Mouse (Mus musculus): ENCODE measurements around the gene Myof. TPM values are rescaled to one million over a fixed set of nuclear protein-coding genes. Genes with fewer than 3 reads are reported as not detected.

Gene Myof
- polyA plus RNA-seq (2015; fragmentation: Nextera tagmentation; extraction: Ambion mirVana): 1.1 and 1.6 TPM in 2 replicates

- ATAC-seq (ENCODE audit: insufficient read depth): peak; percentile 37; the same call in 1 of the 2 replicates
Observed at GRCm38 (mm10) chr19:38043281-38043981, at the start of gene Myof. Gene Myof (minus strand): TSS chr19:38043577.

GRCm38 (mm10) chr19:38091512-38091985 is 48.2 kb upstream of the Myof start:
- H3K36me3 ChIP-seq (replicated peaks): no peaks in the 10 kb centered on the region
- WGBS (ENCODE audit: insufficient replicate concordance): 27% methylated on average over 4 of the region's 4 CpGs
- no peak overlapping the region for H3K9ac ChIP-seq
- H3K27ac ChIP-seq (replicated peaks): no peak overlapping the region
- no peak for ATAC-seq (ENCODE audit: insufficient read depth)
- H3K4me1 ChIP-seq (replicated peaks): no peaks in the 10 kb centered on the region; the same call in 1 of the 2 replicates
- H3K27me3 ChIP-seq: peaks cover 13% of the 10 kb centered on the region
- no peak overlapping the region for H3K4me3 ChIP-seq (replicated peaks)
- H3K4me2 ChIP-seq: no peak overlapping the region
- H3K9me3 ChIP-seq (replicated peaks): no peaks in the 10 kb centered on the region

More at GRCm38 (mm10) chr19:38043281-38043981, at the start of gene Myof:
- Histone ChIP-seq H3K27ac (replicated peaks) (no peak within 1 kb of the TSS), H3K9ac (no peak within 1 kb of the TSS), H3K4me1 (replicated peaks) (no peaks in the 10 kb centered on the region; the same call in 1 of the 2 replicates), H3K4me2 (peak within 1 kb of the TSS; percentile 61), H3K4me3 (replicated peaks) (peak within 1 kb of the TSS; percentile 49), H3K9me3 (replicated peaks) (no peaks in the 10 kb centered on the region), H3K27me3 (peaks cover 47% of the 10 kb centered on the region), H3K36me3 (replicated peaks) (no peaks in the 10 kb centered on the region)
- under 1% methylated on average over 28 of the region's 28 CpGs for WGBS (ENCODE audit: insufficient replicate concordance)

- H3K9ac ChIP-seq: no peak overlapping the region
- no peaks in the 10 kb centered on the region for H3K9me3 ChIP-seq (replicated peaks)
- no peaks in the 10 kb centered on the region; the same call in 1 of the 2 replicates for H3K4me1 ChIP-seq (replicated peaks)
- H3K27me3 ChIP-seq: no peaks in the 10 kb centered on the region
- no peak for ATAC-seq (ENCODE audit: insufficient read depth)
- WGBS (ENCODE audit: insufficient replicate concordance): 55% methylated on average over 8 of the region's 8 CpGs
- H3K4me3 ChIP-seq (replicated peaks): no peak overlapping the region
- H3K4me2 ChIP-seq: no peak overlapping the region
- H3K27ac ChIP-seq (replicated peaks): no peak overlapping the region
- no peaks in the 10 kb centered on the region for H3K36me3 ChIP-seq (replicated peaks)
Observed at GRCm38 (mm10) chr19:38089358-38089757, 46.0 kb upstream of the Myof start.

DNA sequence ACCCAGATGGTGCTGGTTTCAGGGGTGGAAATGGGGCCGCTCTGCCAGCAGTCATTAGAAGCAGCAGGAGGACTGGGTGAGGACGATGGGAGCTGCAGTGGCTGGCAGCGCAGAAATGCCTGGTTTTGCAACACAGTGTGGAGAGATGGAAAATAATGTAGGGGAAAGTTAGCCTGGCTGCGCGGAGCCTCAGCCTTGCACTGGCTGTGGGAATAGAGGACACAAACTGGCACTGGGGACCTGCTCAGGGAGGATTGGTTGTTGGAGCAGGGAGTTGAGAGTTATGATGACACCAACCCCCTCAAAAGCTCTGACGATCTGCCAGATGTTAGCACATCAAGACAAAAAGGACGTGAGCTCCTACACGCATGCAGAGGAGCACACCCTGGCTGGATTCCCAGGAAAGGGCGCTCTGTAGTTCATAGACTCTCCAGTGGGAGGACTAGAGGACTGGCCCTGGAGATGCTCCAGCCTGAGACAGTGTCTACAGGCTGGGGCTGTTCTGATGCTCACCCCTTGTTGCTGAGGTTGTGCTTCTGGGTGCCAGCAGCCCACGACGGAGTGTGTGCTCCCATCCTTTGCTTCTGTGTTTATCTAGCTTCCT is 43.7 kb upstream of the Myof start:
- H3K36me3 ChIP-seq (replicated peaks): no peaks in the 10 kb centered on the region
- H3K4me3 ChIP-seq (replicated peaks): no peak overlapping the region
- WGBS (ENCODE audit: insufficient replicate concordance): 40% methylated on average over 11 of the region's 11 CpGs
- no peaks in the 10 kb centered on the region; the same call in 1 of the 2 replicates for H3K4me1 ChIP-seq (replicated peaks)
- no peaks in the 10 kb centered on the region for H3K9me3 ChIP-seq (replicated peaks)
- no peak overlapping the region for H3K27ac ChIP-seq (replicated peaks)
- H3K4me2 ChIP-seq: no peak overlapping the region
- peak; percentile 56 for ATAC-seq (ENCODE audit: insufficient read depth)
- no peak overlapping the region for H3K9ac ChIP-seq
- no peaks in the 10 kb centered on the region for H3K27me3 ChIP-seq

DNA sequence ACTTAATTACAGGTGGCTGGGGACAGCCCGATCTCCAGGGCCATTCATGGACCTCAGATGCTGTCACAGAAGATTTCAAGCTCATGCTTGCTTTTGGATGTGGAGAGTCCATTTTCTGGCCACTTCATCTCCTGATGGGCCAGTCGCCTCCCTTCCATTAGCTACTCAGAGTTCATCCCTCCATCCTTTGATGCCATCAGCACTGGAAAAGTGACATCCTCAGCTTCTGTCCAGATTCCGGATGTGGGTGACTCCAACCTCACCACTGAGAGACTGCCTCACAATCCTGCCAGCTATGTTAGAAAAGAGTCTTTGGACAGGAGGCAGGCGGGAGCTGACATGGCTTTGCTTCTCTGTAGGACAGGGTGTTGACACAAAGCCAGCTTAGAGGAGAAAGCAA is 42.5 kb upstream of the Myof start:
- no peak for ATAC-seq (ENCODE audit: insufficient read depth)
- no peak overlapping the region for H3K27ac ChIP-seq (replicated peaks)
- H3K4me2 ChIP-seq: no peak overlapping the region
- H3K36me3 ChIP-seq (replicated peaks): no peaks in the 10 kb centered on the region
- no peaks in the 10 kb centered on the region for H3K9me3 ChIP-seq (replicated peaks)
- WGBS (ENCODE audit: insufficient replicate concordance): 57% methylated on average over 4 of the region's 4 CpGs
- H3K4me3 ChIP-seq (replicated peaks): no peak overlapping the region
- H3K9ac ChIP-seq: no peak overlapping the region
- no peaks in the 10 kb centered on the region; the same call in 1 of the 2 replicates for H3K4me1 ChIP-seq (replicated peaks)
- no peaks in the 10 kb centered on the region for H3K27me3 ChIP-seq

- H3K9me3 ChIP-seq (replicated peaks): no peaks in the 10 kb centered on the region
- H3K27ac ChIP-seq (replicated peaks): no peak overlapping the region
- H3K4me1 ChIP-seq (replicated peaks): no peaks in the 10 kb centered on the region; the same call in 1 of the 2 replicates
- no peak overlapping the region for H3K9ac ChIP-seq
- ATAC-seq (ENCODE audit: insufficient read depth): no peak
- H3K36me3 ChIP-seq (replicated peaks): no peaks in the 10 kb centered on the region
- no peak overlapping the region for H3K4me2 ChIP-seq
- 43% methylated on average over 5 of the region's 5 CpGs for WGBS (ENCODE audit: insufficient replicate concordance)
- no peaks in the 10 kb centered on the region for H3K27me3 ChIP-seq
- no peak overlapping the region for H3K4me3 ChIP-seq (replicated peaks)
Observed at GRCm38 (mm10) chr19:38082931-38083525, 39.7 kb upstream of the Myof start.

DNA sequence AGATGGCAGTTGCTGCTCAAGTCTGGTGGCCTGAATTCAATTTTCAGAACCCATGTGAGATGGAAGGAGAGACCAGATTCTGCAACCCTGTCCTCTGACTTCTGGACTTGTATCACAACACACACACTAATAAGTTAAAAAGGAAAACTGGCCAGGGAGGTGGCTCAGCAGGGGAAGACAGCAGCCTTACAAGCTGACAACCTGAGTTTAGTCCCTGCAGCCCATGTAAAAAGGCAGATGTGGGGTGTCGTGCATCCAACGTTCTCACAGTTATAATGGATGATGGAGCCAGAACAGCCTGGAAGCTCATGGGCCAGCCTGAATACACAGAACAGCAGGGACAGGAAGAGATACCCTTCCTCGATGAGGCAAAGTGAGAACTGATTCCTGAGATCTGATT is 38.0 kb upstream of the Myof start:
- Histone ChIP-seq H3K36me3 (replicated peaks) (no peaks in the 10 kb centered on the region), H3K27me3 (no peaks in the 10 kb centered on the region), H3K4me2 (no peak overlapping the region), H3K4me3 (replicated peaks) (no peak overlapping the region), H3K9me3 (replicated peaks) (no peaks in the 10 kb centered on the region), H3K27ac (replicated peaks) (no peak overlapping the region), H3K9ac (no peak overlapping the region), H3K4me1 (replicated peaks) (no peaks in the 10 kb centered on the region)
- WGBS (ENCODE audit: insufficient replicate concordance): 42% methylated on average over 3 of the region's 3 CpGs
- no peak for ATAC-seq (ENCODE audit: insufficient read depth)

GRCm38 (mm10) chr19:38077851-38078540 is 34.6 kb upstream of the Myof start:
- Histone ChIP-seq H3K27me3 (no peaks in the 10 kb centered on the region), H3K27ac (replicated peaks) (no peak overlapping the region), H3K36me3 (replicated peaks) (peaks cover 9% of the 10 kb centered on the region; the same call in 1 of the 2 replicates), H3K4me1 (replicated peaks) (no peaks in the 10 kb centered on the region), H3K9me3 (replicated peaks) (no peaks in the 10 kb centered on the region), H3K4me3 (replicated peaks) (no peak overlapping the region), H3K4me2 (no peak overlapping the region), H3K9ac (no peak overlapping the region)
- 52% methylated on average over 3 of the region's 3 CpGs for WGBS (ENCODE audit: insufficient replicate concordance)
- no peak for ATAC-seq (ENCODE audit: insufficient read depth)

DNA sequence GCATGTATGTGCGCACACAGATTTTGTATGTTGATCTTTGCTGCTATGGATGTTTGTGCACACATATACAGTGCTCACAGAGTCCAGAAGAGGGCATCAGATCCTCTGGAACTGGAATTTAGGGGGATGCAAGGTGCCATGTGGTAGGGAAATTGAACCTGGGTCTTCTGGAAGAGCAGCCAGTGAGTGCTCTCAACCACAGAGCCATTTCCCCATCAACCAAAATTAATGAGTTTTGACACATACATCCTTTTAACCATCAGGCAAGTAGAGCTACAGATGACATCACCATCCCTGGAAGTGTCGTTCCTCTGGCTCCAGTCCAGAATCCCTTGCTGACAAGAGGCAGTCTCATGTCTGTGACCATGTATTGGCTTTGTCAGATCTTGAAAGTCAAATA is 32.9 kb upstream of the Myof start:
- no peaks in the 10 kb centered on the region for H3K4me1 ChIP-seq (replicated peaks)
- WGBS (ENCODE audit: insufficient replicate concordance): 76% methylated on average over 2 of the region's 2 CpGs

DNA sequence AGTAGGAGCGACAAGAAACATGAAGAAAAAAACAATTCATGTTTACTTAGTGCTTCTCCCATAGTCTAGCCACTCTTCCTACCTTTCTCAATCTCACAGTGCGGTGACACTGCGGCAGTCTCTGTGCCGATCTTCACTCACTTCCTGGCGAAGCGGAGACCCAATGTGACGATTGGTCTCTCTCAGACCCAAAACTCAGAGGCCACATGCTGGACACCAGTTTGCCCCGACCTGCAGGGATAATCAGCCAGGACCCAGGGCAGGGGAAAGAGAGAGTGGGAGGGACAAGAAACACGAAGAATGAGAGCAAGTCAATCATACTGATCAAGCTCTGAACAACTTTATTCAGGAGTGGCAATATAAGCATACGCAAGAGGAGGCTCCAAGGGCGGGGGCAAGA is 31.7 kb upstream of the Myof start:
- Histone ChIP-seq H3K9me3 (replicated peaks) (no peaks in the 10 kb centered on the region), H3K4me1 (replicated peaks) (no peaks in the 10 kb centered on the region), H3K4me3 (replicated peaks) (no peak overlapping the region), H3K27me3 (no peaks in the 10 kb centered on the region), H3K4me2 (no peak overlapping the region), H3K36me3 (replicated peaks) (peaks cover 17% of the 10 kb centered on the region; the same call in 1 of the 2 replicates), H3K9ac (no peak overlapping the region), H3K27ac (replicated peaks) (no peak overlapping the region)
- no peak for ATAC-seq (ENCODE audit: insufficient read depth)
- 65% methylated on average over 11 of the region's 11 CpGs for WGBS (ENCODE audit: insufficient replicate concordance)

More for the DNA sequence above, 32.9 kb upstream of the Myof start:
- no peak for ATAC-seq (ENCODE audit: insufficient read depth)
- Histone ChIP-seq H3K4me3 (replicated peaks) (no peak overlapping the region), H3K27me3 (no peaks in the 10 kb centered on the region), H3K9me3 (replicated peaks) (no peaks in the 10 kb centered on the region), H3K9ac (no peak overlapping the region), H3K27ac (replicated peaks) (no peak overlapping the region), H3K36me3 (replicated peaks) (peaks cover 13% of the 10 kb centered on the region; the same call in 1 of the 2 replicates), H3K4me2 (no peak overlapping the region)

DNA sequence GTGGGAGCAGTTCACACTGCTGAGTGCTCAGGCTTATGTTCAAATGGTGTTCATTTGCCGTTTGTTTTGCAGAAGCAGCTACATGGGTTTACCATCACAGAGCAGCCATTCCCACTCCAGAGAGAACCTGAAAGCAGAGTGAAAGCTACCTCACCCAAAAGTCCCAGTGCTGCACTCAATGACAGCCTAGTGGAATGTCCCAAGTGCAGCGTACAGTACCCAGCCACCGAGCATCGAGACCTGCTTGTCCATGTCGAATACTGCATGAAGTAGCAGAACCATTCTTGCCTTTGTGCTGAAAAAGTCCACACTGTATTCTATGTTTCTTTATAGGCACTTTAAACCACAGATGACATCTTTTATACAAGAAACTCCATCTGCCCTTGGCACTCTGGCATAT is 29.8 kb upstream of the Myof start:
- 85% methylated on average over 5 of the region's 5 CpGs for WGBS (ENCODE audit: insufficient replicate concordance)

More for the DNA sequence above, 29.8 kb upstream of the Myof start:
- ATAC-seq (ENCODE audit: insufficient read depth): no peak
- Histone ChIP-seq H3K36me3 (replicated peaks) (peaks cover 21% of the 10 kb centered on the region; the same call in 1 of the 2 replicates), H3K27me3 (no peaks in the 10 kb centered on the region), H3K9me3 (replicated peaks) (no peaks in the 10 kb centered on the region), H3K4me1 (replicated peaks) (no peaks in the 10 kb centered on the region), H3K4me2 (no peak overlapping the region), H3K27ac (replicated peaks) (no peak overlapping the region), H3K4me3 (replicated peaks) (no peak overlapping the region), H3K9ac (no peak overlapping the region)

Data from liver, embryonic 15.5 days (tissue).